8 mouse cellular contexts compared by ENCODE assay signal in genomic region chr3:153391451-153391850, GRCm38 (mm10).
DNase-seq lines count a peak whose midpoint lies in the region; ATAC-seq and TF ChIP-seq lines count a peak whose summit lies in the region.
"Not testable (repeated sequence)": the region's sequence is repeated elsewhere in the genome, so short reads cannot be mapped to it uniquely, and the experiment has no call there.

No protein-coding gene starts in this region.

- not testable (repeated sequence) for H3K4me1 ChIP-seq in ES-Bruce4 (ENCODE audit: control insufficient read depth, insufficient read depth, low read length); embryonic facial prominence, embryonic 11.5 days (ENCODE audit: control insufficient read depth, insufficient read depth, low read length); hindbrain, embryonic 10.5 days (replicated peaks); limb, embryonic 11.5 days (ENCODE audit: control insufficient read depth, insufficient read depth, low read length); midbrain, embryonic 14.5 days (ENCODE audit: control insufficient read depth, insufficient read depth, low read length); neural tube, embryonic 12.5 days

- DNase-seq in MN1 (ENCODE audit: low spot score) (peak; percentile 41), ZHBTc4 (ENCODE audit: low read depth, low spot score) (peak; percentile 61)
- peak; percentile 15 for DNase-seq in embryonic facial prominence, embryonic 11.5 days (ENCODE audit: low spot score)
- peak; percentile 9 for DNase-seq in hindbrain, embryonic 10.5 days (ENCODE audit: low spot score)
- DNase-seq in limb, embryonic 11.5 days (ENCODE audit: low spot score) = peak; percentile 30
- DNase-seq in midbrain, embryonic 14.5 days = peak; percentile 33

- TF ChIP-seq POLR2A in ES-Bruce4 (IDR thresholded peaks at IDR 0.05; ENCODE audit: insufficient read depth, low read length) = not testable (repeated sequence)

- H3K9me3 ChIP-seq in ES-Bruce4 (replicated peaks; ENCODE audit: control insufficient read depth, insufficient read depth, low read length, poor library complexity, severe bottlenecking) = peaks cover 24% of the 10 kb centered on the region
- H3K9me3 ChIP-seq in embryonic facial prominence, embryonic 11.5 days (replicated peaks; ENCODE audit: control insufficient read depth, low read length); hindbrain, embryonic 10.5 days; limb, embryonic 11.5 days (ENCODE audit: control insufficient read depth, low read length); midbrain, embryonic 14.5 days (ENCODE audit: control insufficient read depth, low read length); neural tube, embryonic 12.5 days: not testable (repeated sequence)

- H3K36me3 ChIP-seq in ES-Bruce4 (ENCODE audit: control insufficient read depth, insufficient read depth, low read length, poor library complexity, severe bottlenecking); embryonic facial prominence, embryonic 11.5 days (replicated peaks; ENCODE audit: control insufficient read depth, insufficient read depth, low read depth, low read length); hindbrain, embryonic 10.5 days; limb, embryonic 11.5 days (ENCODE audit: control insufficient read depth, insufficient read depth, low read length); midbrain, embryonic 14.5 days (ENCODE audit: control insufficient read depth, insufficient read depth, low read length); neural tube, embryonic 12.5 days: not testable (repeated sequence)

- H3K27ac ChIP-seq in ES-Bruce4 (ENCODE audit: insufficient read depth, low read length) = 0 out of 2 replicates have a peak overlapping the region, but pooled peaks have one; percentile 50
- not testable (repeated sequence) for H3K27ac ChIP-seq in embryonic facial prominence, embryonic 11.5 days (replicated peaks; ENCODE audit: low read depth, low read length); hindbrain, embryonic 10.5 days; limb, embryonic 11.5 days (replicated peaks; ENCODE audit: low read depth, low read length); midbrain, embryonic 14.5 days (replicated peaks; ENCODE audit: low read depth, low read length); neural tube, embryonic 12.5 days

- H3K4me3 ChIP-seq in ES-Bruce4 (ENCODE audit: low read depth, low read length); embryonic facial prominence, embryonic 11.5 days (ENCODE audit: low read depth, low read length); hindbrain, embryonic 10.5 days; limb, embryonic 11.5 days (ENCODE audit: low read depth, low read length); midbrain, embryonic 14.5 days (replicated peaks; ENCODE audit: low read depth, low read length); neural tube, embryonic 12.5 days: not testable (repeated sequence)

- 0 out of 2 replicates have a peak, but pooled peaks have one; percentile 29 for ATAC-seq in embryonic facial prominence, embryonic 11.5 days (replicated peaks; ENCODE audit: insufficient number of reproducible peaks, low FRiP score, low TSS enrichment, low read depth)
- not testable (repeated sequence) for ATAC-seq in limb, embryonic 11.5 days (ENCODE audit: insufficient number of reproducible peaks, low FRiP score, low TSS enrichment, low read depth); midbrain, embryonic 14.5 days (ENCODE audit: low FRiP score, low TSS enrichment)
- ATAC-seq in neural tube, embryonic 12.5 days (ENCODE audit: low FRiP score, low read depth) = peak; percentile 58; the same call in 1 of the 2 replicates

- not testable (repeated sequence) for TF ChIP-seq CTCF in ES-Bruce4 (IDR thresholded peaks at IDR 0.05; ENCODE audit: low read depth, low read length)

- TF ChIP-seq EP300 in ES-Bruce4 (IDR thresholded peaks at IDR 0.05; ENCODE audit: insufficient read depth, low read depth, low read length) = not testable (repeated sequence)

- not testable (repeated sequence) for H3K9ac ChIP-seq in ES-Bruce4 (ENCODE audit: low read depth, poor library complexity, severe bottlenecking); embryonic facial prominence, embryonic 11.5 days (replicated peaks; ENCODE audit: low read length); limb, embryonic 11.5 days (ENCODE audit: low read length); midbrain, embryonic 14.5 days (replicated peaks; ENCODE audit: low read length); neural tube, embryonic 12.5 days

- not testable (repeated sequence) for H3K4me2 ChIP-seq in embryonic facial prominence, embryonic 11.5 days (ENCODE audit: low read depth, low read length); limb, embryonic 11.5 days (ENCODE audit: low read depth, severe bottlenecking); midbrain, embryonic 14.5 days (ENCODE audit: low read length); neural tube, embryonic 12.5 days (replicated peaks)

- whole genome bisulfite sequencing in embryonic facial prominence, embryonic 11.5 days = 74% methylated on average over 1 of the region's 1 CpGs
- 85% methylated on average over 1 of the region's 1 CpGs for WGBS in hindbrain, embryonic 10.5 days
- WGBS in limb, embryonic 11.5 days = 26% methylated on average over 1 of the region's 1 CpGs
- 72% methylated on average over 1 of the region's 1 CpGs for WGBS in midbrain, embryonic 14.5 days
- WGBS in neural tube, embryonic 12.5 days = 56% methylated on average over 1 of the region's 1 CpGs

- H3K27me3 ChIP-seq in ES-Bruce4 (ENCODE audit: control insufficient read depth, insufficient read depth, low read length, poor library complexity, severe bottlenecking); embryonic facial prominence, embryonic 11.5 days (ENCODE audit: control insufficient read depth, insufficient read depth, low read length); hindbrain, embryonic 10.5 days (ENCODE audit: insufficient read depth, poor library complexity, severe bottlenecking); limb, embryonic 11.5 days (ENCODE audit: control insufficient read depth, insufficient read depth, low read length); midbrain, embryonic 14.5 days (ENCODE audit: control insufficient read depth, insufficient read depth, low read length); neural tube, embryonic 12.5 days (replicated peaks): not testable (repeated sequence)

Comparison
In these comparisons a context has a peak if more than half of its experiments do, and no peak if none do; other contexts are left out.
1. DNase-seq: peak in every context shown above with its lines; median percentile 61 in ZHBTc4; 41 in MN1; 33 in midbrain, embryonic 14.5 days; 30 in limb, embryonic 11.5 days; 15 in embryonic facial prominence, embryonic 11.5 days; 9 in hindbrain, embryonic 10.5 days.